9 mouse cellular contexts compared by ENCODE assay signal in genomic region chr16:94519028-94519427, GRCm38 (mm10). TPM values are rescaled to one million over a fixed set of nuclear protein-coding genes. Genes with fewer than 3 reads are reported as not detected.
DNase-seq lines count a peak whose midpoint lies in the region; ATAC-seq and TF ChIP-seq lines count a peak whose summit lies in the region.
"Had no signal": no experiment of that assay in that cellular context is flagged by ENCODE, and none has a peak within 500 bp of the region (broad histone marks: within the 10 kb centered on the region; RNA-seq: fewer than 3 reads in every experiment).

No protein-coding gene starts in this region.

- H3K9ac ChIP-seq in liver, embryonic 13.5 days, result peak overlapping the region; percentile 5; the same call in 1 of the 2 replicates
- H3K9ac ChIP-seq in stomach, embryonic 15.5 days, result no peak overlapping the region
- H3K9ac ChIP-seq: hindbrain, embryonic 15.5 days had no signal

- no peak overlapping the region for H3K4me3 ChIP-seq in thymus, adult 2 months (ENCODE audit: control insufficient read depth, insufficient read depth, low read length)
- H3K4me3 ChIP-seq in liver, embryonic 13.5 days (replicated peaks), result no peak overlapping the region
- no peak overlapping the region for H3K4me3 ChIP-seq in stomach, embryonic 15.5 days (replicated peaks)
- H3K4me3 ChIP-seq in cerebellum, adult 2 months (replicated peaks; ENCODE audit: insufficient read depth, low read depth, low read length), result no peak overlapping the region
- H3K4me3 ChIP-seq: hindbrain, embryonic 15.5 days had no signal

- peak; percentile 19 for DNase-seq in thymus, adult 2 months
- no peak for DNase-seq in thymus, postnatal 10 days (ENCODE audit: low spot score in 2 of 2)
- no peak for DNase-seq in liver, embryonic 13.5 days
- DNase-seq in right cerebral cortex, postnatal 25 days, result no peak
- DNase-seq in cerebellum, adult 2 months, result no peak
- no peak for DNase-seq in cerebellum, adult 11 months

- H3K4me2 ChIP-seq in liver, embryonic 13.5 days, result peak overlapping the region; percentile 5; the same call in 1 of the 2 replicates
- no peak overlapping the region for H3K4me2 ChIP-seq in stomach, embryonic 15.5 days
- H3K4me2 ChIP-seq: hindbrain, embryonic 15.5 days had no signal

- TF ChIP-seq CTCF in thymus, adult 2 months (IDR thresholded peaks at IDR 0.05; ENCODE audit: borderline replicate concordance, control insufficient read depth, extremely low read depth, insufficient read depth, low read length, poor library complexity), result no peak
- no peak for TF ChIP-seq CTCF in cerebellum, adult 2 months (IDR thresholded peaks at IDR 0.05; ENCODE audit: borderline replicate concordance, insufficient read depth, low read depth, low read length)

- peak; percentile 70 to 76 for ATAC-seq in hematopoietic stem cell, adult 5-6 weeks (replicated peaks in 1 of 2; ENCODE audit: insufficient read depth in 1 of 2, low FRiP score in 2 of 2, low TSS enrichment in 1 of 2, low read depth in 1 of 2, poor library complexity in 2 of 2, severe bottlenecking in 2 of 2)
- ATAC-seq in liver, embryonic 13.5 days (ENCODE audit: low read depth), result peak; percentile 43
- peak; percentile 51; the same call in 1 of the 2 replicates for ATAC-seq in stomach, embryonic 15.5 days (ENCODE audit: insufficient read depth, low FRiP score, low read depth)

- H3K27ac ChIP-seq in thymus, adult 2 months (ENCODE audit: control insufficient read depth, insufficient read depth, low read length), result peak overlapping the region; percentile 56; the same call in 1 of the 2 replicates
- H3K27ac ChIP-seq in liver, embryonic 13.5 days, result peak overlapping the region; percentile 72
- peak overlapping the region; percentile 74 for H3K27ac ChIP-seq in stomach, embryonic 15.5 days
- no peak overlapping the region for H3K27ac ChIP-seq in cerebellum, adult 2 months (ENCODE audit: insufficient read depth, low read length)
- H3K27ac ChIP-seq: hindbrain, embryonic 15.5 days had no signal

- peaks cover 18% of the 10 kb centered on the region for H3K4me1 ChIP-seq in thymus, adult 2 months (replicated peaks; ENCODE audit: control insufficient read depth, insufficient read depth, low read length)
- H3K4me1 ChIP-seq in liver, embryonic 13.5 days (replicated peaks), result peaks cover 49% of the 10 kb centered on the region
- peaks cover 19% of the 10 kb centered on the region for H3K4me1 ChIP-seq in stomach, embryonic 15.5 days
- peaks cover under 1% of the 10 kb centered on the region; the same call in 1 of the 2 replicates for H3K4me1 ChIP-seq in cerebellum, adult 2 months (ENCODE audit: control insufficient read depth, insufficient read depth, low read length)

- no peaks in the 10 kb centered on the region for H3K36me3 ChIP-seq in thymus, adult 2 months (ENCODE audit: control insufficient read depth, insufficient read depth, low read length)
- peaks cover 6% of the 10 kb centered on the region; the same call in 1 of the 2 replicates for H3K36me3 ChIP-seq in liver, embryonic 13.5 days
- H3K36me3 ChIP-seq in stomach, embryonic 15.5 days, result 0 out of 2 replicates have a peak, but pooled peaks cover 3% of the 10 kb centered on the region
- H3K36me3 ChIP-seq: hindbrain, embryonic 15.5 days had no signal

- no peak for TF ChIP-seq POLR2A in thymus, adult 2 months (IDR thresholded peaks at IDR 0.05; ENCODE audit: control insufficient read depth, extremely low read depth, insufficient read depth, low read length, poor library complexity)
- no peak for TF ChIP-seq POLR2A in cerebellum, adult 2 months (IDR thresholded peaks at IDR 0.05; ENCODE audit: borderline replicate concordance, insufficient read depth, low read length)

- 4% methylated on average over 6 of the region's 6 CpGs for WGBS in thymus, adult 2 months
- 22% methylated on average over 6 of the region's 6 CpGs for WGBS in liver, embryonic 13.5 days (ENCODE audit: insufficient replicate concordance)
- WGBS in stomach, embryonic 15.5 days, result 23% methylated on average over 6 of the region's 6 CpGs
- 46% methylated on average over 6 of the region's 6 CpGs for WGBS in cerebellum, adult 2 months

- H3K9me3 ChIP-seq in liver, embryonic 13.5 days (replicated peaks), result no peaks in the 10 kb centered on the region
- no peaks in the 10 kb centered on the region for H3K9me3 ChIP-seq in stomach, embryonic 15.5 days
- H3K9me3 ChIP-seq: hindbrain, embryonic 15.5 days had no signal

- no peaks in the 10 kb centered on the region for H3K27me3 ChIP-seq in thymus, adult 2 months (ENCODE audit: control insufficient read depth, insufficient read depth, low read length)
- no peaks in the 10 kb centered on the region for H3K27me3 ChIP-seq in liver, embryonic 13.5 days
- H3K27me3 ChIP-seq in stomach, embryonic 15.5 days (replicated peaks), result no peaks in the 10 kb centered on the region
- no peaks in the 10 kb centered on the region for H3K27me3 ChIP-seq in cerebellum, adult 2 months (ENCODE audit: control insufficient read depth, insufficient read depth, low read length)
- H3K27me3 ChIP-seq: hindbrain, embryonic 15.5 days had no signal

RNA-seq across cellular contexts. Expression of gene Vps26c, which starts 7.6 kb away (rescaled TPM):
- 40.2 and 44.9 TPM in 2 replicates for polyA plus RNA-seq in thymus, adult 2 months (2012; rRNA removed)
- 21.4 and 44.2 TPM in 2 replicates for total RNA-seq in hematopoietic stem cell, adult 5-6 weeks (2017)
- 22.2 and 24.2 TPM in 2 replicates for polyA plus RNA-seq in liver, embryonic 13.5 days (2015; fragmentation: Nextera tagmentation; extraction: Ambion mirVana)
- 54.8 and 55.3 TPM in 2 replicates for polyA plus RNA-seq in stomach, embryonic 15.5 days (2015; fragmentation: Nextera tagmentation; extraction: Ambion mirVana)
- polyA plus RNA-seq in cerebellum, adult 2 months (2012; rRNA removed), result 54.8 and 57.8 TPM in 2 replicates

RNA-seq across cellular contexts. Expression of gene Dyrk1a, which starts 50.8 kb away (rescaled TPM):
- polyA plus RNA-seq in thymus, adult 2 months (2012; rRNA removed), result 78.4 and 89.5 TPM in 2 replicates
- total RNA-seq in hematopoietic stem cell, adult 5-6 weeks (2017), result 84.5 and 89.6 TPM in 2 replicates
- polyA plus RNA-seq in liver, embryonic 13.5 days (2015; fragmentation: Nextera tagmentation; extraction: Ambion mirVana), result 5.2 and 5.3 TPM in 2 replicates
- polyA plus RNA-seq in stomach, embryonic 15.5 days (2015; fragmentation: Nextera tagmentation; extraction: Ambion mirVana), result 8.0 and 9.5 TPM in 2 replicates
- 41.7 and 42.8 TPM in 2 replicates for polyA plus RNA-seq in cerebellum, adult 2 months (2012; rRNA removed)
